Mouse (Mus musculus): ENCODE measurements around the gene Cacna2d3.

GRCm38 (mm10) chr14:29577786-29578185, 143.9 kb downstream of the Cacna2d3 start:
- no peak for TF ChIP-seq CTCF (IDR thresholded peaks at IDR 0.05; ENCODE audit: low read depth)
- TF ChIP-seq EP300 (IDR thresholded peaks at IDR 0.05; ENCODE audit: low read depth): no peak

All from heart, postnatal 0 days (tissue).